Mouse (Mus musculus): Measurements from ENCODE around the gene Armc8. TPM values are rescaled to one million over a fixed set of nuclear protein-coding genes. Genes with fewer than 3 reads are reported as not detected.

Gene Armc8
- total RNA-seq, 2 experiments from 2014 or later: 22.6 to 24.1 TPM

DNA sequence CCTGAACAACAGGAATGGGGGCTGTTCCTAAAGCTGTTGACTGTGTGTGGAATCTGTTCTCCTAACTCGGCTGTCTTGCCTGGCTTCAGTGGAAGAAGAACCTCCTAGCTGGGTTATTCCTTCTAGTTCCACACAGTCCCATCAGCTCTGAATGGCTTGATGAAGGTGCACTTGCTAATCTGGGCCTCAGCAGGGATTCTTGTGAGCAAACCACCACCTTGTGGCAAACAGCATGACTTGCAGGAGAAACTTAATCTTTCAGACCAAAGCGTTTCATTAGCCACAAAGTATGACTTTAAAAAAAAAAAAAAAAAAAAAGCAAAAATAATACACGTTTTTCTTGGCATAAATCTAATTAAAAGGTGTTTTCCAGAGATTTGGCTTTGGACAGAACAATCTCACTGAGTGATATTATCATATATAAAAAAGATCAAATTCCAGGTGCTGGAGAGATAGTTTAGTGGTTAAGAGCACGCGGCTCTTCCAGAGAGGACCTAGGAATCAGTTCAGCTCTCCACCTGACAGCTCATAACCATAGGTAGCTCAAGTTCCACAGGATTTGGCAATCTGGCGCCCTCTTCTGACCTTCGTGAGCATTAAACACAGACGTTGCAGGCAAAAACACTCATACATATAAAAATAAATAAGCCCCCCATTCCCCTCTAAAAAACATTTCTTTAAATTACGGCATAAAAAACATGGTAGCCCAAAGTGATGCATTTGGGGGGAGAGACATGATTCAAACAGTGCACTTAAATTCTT is 118.6 kb downstream of the Armc8 start:
- peak; percentile 24 for DNase-seq (ENCODE audit: low spot score)

GRCm38 (mm10) chr9:99447323-99447722 is 121.4 kb downstream of the Armc8 start:
- DNase-seq (ENCODE audit: low spot score): no peak

DNA sequence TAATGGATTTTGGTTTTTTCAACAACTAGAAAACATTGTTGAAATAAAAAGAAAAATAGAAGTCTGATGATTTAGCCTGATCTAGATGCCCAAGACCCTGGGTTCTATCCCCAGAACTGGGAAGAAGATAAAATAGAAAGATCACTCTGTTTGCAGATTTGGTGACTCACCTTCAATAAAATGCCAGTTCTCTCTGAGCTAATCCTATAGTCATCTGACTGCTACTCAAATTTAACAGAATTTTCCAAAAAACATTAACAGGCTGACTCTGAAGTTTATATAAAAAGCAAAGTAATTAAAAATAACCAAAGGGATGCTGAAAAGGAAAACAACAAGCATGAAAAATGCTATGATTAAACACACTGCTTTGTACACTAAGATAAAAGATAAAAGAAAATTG is 122.4 kb downstream of the Armc8 start:
- DNase-seq (ENCODE audit: low spot score): no peak

DNA sequence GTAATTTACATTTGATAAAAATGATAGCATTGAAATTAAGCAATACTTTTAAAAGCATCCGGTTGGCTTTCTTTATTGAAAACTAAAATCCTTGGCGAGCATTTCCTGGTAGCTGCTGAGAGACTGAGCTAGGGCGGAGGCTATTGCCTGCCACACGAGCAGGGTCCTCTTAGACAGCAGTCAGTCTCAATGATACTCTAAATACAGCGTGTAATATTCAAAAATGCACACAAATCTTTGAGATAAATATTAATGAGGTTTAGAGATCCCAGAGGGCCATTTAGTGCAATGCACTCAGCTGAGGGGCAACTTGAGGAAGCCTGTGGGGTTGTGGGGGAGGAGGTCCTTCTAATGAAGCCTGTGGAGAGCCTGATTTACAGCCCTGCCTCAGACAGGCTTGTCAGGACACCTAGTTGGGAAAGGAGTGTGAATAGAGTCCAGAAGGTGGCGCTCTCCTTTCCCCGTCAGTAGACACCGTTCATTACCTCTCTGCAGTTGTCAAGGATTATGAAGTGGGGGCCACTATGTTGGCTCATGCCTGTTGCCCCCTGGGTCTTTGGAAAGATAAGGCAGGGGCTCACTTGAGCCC is 124.0 kb downstream of the Armc8 start:
- no peak for DNase-seq (ENCODE audit: low spot score)

- no peak for DNase-seq (ENCODE audit: low spot score)
Observed at GRCm38 (mm10) chr9:99441647-99442433, 126.9 kb downstream of the Armc8 start.

DNA sequence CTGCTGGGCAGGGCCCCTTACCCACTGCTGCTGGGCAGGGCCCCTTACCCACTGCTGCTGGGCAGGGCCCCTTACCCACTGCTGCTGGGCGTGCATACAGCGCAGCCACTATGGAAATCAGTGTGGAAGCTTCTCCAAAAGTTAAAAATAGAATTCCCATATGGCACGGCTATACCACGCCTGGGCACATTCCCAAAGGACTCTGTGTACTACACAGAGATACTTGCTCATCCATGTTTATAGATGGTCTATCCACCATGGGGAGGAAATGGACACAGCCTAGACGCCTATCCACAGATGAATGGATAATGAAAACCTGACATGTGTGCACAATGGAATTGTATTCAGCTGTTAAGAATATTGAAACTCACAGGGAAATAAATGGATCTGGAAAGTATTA is 127.8 kb downstream of the Armc8 start:
- DNase-seq (ENCODE audit: low spot score): no peak

- DNase-seq (ENCODE audit: low spot score): no peak
Observed at GRCm38 (mm10) chr9:99439064-99439463, 129.6 kb downstream of the Armc8 start.

DNA sequence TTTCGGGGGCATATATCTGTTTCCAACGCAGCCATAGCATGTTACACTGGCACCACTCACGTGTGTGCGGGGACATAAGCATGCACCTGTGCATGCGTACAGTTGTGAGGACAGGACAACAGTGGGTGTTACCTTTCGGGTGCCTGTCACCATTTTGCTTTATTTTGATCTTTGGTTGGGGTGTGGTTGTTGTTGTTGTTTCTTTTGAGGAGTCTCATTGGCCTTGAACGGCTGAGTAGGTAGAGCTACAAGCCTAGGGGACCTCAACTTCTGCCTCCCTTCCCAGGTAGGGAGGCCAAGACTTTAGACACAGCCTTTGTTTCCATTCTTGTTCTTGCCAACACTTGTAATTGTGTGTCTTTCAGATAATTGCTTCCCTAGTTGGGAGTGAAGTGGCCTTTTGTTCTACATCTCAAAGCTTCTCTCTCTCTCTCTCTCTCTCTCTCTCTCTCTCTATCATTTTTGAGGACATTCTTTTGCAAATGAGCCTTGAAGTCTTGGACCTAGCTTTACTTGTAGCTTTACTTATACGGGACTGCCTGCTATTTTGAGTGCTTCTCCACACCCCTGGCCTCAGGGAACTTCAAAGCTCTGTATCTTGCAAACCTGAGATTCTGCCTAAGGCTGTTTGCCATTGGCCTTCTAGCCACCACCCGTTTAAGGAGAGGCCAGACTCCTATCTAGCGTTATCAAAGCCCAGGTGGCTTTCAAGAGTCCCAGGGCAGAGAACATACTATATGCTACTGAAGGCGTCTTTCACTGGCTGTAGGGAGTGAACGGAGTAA is 130.7 kb downstream of the Armc8 start:
- no peak for DNase-seq (ENCODE audit: low spot score)

DNA sequence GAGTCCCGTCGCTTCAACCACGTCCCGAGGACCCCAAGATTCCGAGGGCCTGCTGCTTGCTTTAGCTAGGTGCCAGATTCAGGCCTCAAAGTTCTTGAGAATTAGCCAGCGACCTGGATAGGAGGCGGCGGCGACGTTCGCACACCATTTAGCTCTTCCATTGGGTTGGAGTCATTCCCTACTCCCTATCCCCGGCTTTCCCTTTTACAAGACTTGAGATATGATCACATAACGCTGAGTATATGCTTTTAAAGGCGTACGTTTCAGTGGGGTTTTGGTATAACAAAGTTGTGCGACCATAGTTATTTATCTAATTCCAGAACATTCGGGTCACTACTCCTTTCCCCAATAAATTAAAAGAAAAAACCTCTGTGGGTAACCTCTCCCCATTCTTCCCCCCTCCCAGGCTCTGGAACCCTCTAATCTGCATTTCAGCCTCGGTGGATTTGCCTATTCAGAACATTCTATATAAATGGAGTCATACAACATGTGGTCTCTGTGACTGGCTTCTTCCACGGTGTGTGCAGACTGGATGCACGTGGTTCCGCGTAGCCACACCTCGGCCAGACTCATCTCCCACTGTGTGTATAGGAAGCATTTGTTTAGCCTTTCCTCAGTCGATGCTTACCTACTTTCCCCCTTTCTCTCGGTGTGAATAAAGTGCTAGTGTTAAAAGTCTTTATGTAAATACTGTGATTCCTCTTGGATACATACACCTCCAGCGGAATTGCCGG is 131.5 kb downstream of the Armc8 start, which contains the start of gene Mras:
Gene Mras (minus strand): TSS at position 351 of the 734 bp plus-strand sequence.
- DNase-seq (ENCODE audit: low spot score): no peak

DNA sequence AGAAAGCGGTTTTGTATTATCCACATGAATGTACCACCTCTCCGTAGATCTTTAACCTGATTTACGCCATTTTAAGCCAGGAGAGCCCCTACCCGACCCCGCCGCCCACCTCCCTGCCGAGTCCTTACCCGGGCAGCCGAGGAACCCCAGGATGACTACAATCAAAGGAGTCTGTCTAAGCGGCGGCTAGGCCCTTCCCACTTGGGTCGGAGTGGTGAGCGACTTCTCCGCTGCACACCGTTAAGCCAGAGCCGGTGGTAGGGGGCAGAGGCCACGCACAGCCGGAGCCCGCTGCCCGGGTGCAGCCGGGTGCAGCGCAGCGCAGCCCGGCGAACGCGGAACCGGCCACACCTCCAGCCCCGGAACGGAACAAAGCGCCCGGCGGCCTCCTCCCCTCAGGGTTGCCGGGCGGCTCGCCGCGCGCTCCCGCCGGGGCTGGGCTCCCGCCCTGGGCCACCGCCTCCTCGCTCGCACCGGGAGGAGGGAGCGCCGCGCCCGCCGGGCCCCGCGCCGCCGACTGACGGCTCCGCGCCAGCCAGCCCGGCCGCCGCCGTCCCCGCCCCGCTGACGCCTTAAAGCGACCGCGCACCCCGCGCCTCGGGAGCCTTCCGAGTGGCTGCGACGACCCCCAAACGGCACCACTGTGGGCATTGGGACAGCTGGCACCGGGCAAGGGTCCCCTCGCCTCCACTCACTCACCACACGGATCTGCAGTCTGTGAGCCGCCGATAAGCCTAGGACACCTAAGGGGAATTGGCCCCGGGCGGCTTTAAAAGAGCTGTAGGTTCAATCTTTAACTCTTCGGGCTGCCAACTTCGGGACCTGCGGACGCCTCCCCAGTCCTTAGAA is 132.3 kb downstream of the Armc8 start:
- DNase-seq (ENCODE audit: low spot score): peak; percentile 82

- DNase-seq (ENCODE audit: low spot score): peak; percentile 53
Observed at GRCm38 (mm10) chr9:99435619-99436181, 133.0 kb downstream of the Armc8 start.

DNA sequence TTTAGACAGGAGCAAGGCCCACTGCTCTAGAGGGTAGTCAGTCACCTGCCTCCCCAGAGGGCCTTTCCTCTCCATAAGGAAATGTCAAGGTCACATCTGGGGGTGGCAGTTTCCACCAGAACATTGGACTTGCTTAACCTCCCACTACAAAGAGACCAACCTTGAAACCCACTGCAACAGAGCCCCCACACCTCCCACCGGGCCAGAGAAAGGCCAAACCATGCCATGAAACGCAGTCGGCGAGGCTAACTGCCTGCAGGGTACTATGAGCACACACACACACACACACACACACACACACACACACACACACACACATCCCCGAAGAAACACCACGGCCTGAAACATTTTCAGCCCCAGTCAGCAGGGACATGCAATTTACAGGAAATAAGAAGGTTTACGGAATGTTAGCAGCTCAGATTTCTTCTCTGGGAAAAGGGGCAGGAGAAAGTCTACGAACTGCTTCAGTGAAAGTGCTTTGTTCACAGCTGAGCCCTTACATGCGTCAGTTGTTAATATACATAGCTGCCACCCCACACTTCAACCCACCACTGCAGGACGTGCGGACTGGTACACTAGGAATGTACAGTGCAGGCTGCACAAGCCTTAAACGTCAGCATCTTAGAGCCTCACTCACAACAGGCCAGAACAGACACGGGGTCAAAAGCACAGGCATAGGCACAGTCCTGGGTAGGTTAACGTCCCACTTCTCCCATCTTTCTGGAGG is 133.6 kb downstream of the Armc8 start:
- DNase-seq (ENCODE audit: low spot score): no peak

- DNase-seq (ENCODE audit: low spot score): no peak
Observed at GRCm38 (mm10) chr9:99432478-99432877, 136.2 kb downstream of the Armc8 start.

- DNase-seq (ENCODE audit: low spot score): no peak
Observed at GRCm38 (mm10) chr9:99431963-99432362, 136.7 kb downstream of the Armc8 start.

- DNase-seq (ENCODE audit: low spot score): no peak
Observed at GRCm38 (mm10) chr9:99431346-99431745, 137.4 kb downstream of the Armc8 start.

DNA sequence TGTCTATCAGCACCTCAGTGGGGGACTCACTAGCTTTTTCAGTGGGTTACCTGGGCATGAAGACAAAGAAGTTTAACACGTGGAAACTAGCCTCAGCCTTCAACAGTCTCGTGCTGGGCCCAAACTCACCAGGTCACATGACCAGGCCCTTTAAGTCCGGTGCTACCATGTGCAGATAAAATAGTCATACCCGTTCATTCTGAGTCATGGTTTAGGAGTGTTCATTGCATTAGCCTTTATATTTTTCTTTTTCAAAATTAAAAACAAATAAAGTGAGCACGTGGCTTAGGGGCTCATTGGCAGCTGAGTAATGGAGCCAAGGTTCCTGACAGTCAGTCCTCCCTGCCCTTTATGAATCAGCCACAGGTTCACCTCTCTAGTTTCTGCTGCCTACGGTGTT is 137.9 kb downstream of the Armc8 start:
- DNase-seq (ENCODE audit: low spot score): no peak

DNA sequence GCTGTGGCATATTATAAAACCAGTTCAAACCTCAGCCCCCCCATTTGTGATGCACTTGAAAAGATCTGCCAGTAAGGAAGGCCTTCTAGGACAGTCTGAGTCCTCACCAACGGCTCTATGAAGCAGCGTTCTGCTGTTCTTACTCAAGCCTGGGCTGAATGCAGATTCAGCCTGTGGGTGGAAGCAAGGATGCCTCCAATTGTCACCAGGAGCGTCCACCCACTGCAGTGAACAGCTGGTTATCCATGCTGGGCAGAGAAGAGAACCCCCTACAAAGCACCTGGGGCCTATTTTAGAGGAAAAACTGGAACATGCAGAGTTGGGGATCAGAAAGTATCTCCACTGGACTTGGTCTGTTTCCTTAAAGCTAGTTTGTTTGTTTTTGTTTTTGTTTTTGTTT is 138.9 kb downstream of the Armc8 start:
- DNase-seq (ENCODE audit: low spot score): no peak

DNA sequence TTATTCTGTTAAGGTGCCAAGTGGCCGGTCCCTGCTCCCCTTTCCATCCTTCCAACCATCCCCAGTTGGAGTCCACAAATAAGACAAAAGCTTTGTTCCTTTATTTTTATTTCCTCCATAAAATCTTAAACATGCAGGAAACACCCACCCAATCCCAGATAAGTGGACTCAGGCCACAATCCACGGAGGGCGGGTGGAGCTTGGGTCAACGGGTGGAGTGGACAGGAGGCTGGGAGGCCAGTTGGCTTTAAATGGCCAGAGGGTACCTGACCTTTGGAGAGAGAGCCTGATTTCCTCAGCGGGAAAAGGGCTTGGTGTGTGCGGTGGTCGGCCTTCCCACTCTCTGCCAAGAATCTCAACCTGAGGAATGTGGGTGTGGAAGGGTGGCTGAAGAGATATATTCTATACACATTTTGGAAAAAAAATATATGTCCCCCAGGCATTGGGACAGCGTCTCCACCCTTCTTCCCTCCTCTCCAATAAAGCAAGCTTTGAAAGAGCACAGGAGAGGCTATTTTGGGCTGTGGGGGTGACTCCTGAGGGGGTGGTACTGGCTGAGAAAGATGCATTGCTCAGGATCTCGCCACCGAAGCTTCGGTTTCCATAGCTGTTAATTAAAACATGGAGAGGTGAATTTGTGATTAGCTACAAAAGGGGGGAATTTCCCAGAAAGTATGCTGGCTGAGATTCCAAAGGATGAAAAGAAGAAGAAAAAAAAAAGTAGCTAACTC is 139.9 kb downstream of the Armc8 start:
- no peak for DNase-seq (ENCODE audit: low spot score)
